Mouse (Mus musculus) left cerebral cortex, adult 9 months (tissue): Measurements from ENCODE around the gene Jade1.
A peak's percentile ranks its signal among the peaks of the same experiment; 100 is the strongest.

Experiments
- DNase-seq, 2 experiments: peaks; one replicate each; pipeline ENCODE4 v3.0.0; 2022; ENCODE audit warnings: low spot score in 2 of 2

Jade1 gene

DNA sequence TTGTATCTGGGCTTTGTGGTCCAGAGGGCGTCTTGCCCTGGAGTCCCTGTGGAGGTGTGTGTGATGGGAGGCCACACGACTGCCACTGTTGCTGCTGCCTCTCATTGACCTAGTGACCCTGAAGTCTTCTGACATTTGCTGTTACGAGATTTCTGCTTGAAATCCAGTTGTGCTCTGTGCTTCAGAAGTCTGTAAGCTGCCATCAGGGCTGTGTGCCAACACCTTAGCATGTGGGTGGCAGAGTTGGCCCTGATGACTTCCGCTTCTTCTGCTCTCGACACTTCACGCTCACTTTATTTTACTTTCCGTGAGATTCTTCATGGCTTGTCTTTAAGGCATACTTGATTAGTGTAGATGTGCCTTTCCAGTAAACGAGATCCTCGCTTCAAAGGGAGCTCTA lies 42.9 kb downstream of the Jade1 start:
- no peak for DNase-seq

DNA sequence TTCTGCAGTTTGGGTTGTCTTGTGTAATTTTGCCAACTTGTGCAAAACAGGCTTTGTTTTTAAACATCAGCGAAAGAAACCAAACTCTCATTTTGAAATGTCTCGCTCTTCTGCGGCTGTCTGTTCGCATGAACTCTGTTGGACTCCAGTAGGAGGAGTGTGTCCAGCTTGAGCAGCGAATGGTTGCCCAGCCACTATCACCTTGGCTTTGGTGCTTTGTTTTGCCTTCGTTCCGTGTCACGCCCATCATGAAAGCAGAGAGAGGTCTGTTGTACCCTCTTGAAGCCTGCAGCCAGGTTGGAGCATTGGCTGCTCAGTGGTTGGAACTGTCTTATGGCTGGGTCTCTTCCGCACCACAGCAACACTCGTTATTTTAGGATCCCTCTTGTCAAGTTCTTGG lies 43.7 kb downstream of the Jade1 start:
- DNase-seq, result no peak

DNA sequence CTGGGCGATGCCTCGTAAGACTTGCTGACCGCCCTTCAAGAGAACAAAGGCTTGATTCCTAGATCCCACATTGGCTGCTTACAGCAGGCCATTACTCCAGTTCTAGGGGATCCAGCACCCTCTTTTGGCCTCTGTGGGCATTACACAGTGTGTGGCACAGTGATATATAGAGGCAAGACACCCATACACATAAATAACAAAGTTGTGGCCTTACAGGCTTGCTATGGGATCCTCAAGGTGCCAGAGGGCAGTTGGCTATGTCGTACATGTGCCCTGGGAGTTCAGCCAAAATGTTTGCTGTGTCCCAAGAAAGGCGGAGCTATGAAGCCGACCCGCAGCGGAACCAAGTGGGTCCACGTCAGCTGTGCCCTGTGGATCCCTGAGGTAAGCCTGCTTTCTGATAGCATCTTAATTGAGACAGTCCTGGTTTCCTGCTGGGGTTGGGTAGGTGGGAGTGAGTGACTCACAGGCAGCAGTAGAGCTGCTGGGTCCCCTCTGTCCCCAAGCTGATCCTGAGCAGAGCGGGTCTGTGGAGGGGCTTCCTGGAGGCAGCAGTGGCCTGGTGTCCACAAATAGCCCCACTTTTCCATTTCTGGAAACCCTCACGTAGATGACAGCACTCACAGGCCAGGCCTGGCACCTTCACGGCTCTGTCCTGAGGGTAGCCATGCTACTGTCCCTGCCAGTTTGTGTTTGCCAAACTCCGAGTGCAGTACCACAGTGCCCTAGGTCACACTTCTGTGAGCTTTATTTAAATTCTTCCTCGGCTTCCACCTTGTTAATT lies 44.5 kb downstream of the Jade1 start:
- peak in 1 of 2 experiments; percentile 63 for DNase-seq

DNA sequence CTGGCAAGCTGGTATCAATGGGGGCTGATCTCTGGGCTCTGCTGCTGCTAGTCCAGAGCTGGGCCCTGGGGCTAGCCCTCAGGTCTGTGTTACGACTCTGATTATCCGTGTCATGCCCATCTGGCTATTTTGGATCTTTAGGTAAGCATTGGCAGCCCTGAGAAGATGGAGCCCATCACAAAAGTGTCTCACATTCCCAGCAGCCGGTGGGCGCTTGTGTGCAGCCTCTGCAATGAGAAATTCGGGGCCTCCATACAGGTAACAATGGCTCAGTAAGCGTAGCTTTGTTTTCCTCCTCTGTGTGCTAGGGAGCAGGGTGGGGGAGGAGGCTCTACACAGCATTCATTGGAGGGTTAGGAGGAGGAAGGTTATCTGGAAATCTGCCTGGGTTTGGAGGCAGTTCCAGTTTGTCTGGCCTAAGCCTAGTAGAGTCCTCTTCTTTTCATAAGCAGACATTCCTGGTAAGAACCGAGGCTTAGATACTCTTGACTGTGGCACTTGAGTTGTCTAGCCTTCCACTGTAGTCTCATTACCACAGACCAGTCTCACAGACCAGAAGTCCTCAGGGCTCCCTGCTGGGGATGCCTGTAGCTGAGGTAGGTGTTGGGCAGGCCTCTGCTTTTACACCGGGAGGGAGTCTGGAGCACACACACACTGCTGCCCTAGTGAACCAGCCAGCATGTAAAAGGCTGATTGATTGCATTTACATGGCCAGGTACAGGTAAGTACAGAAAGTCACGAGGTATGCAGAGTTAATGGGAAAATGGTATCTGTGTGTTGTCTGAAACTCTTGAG lies 45.9 kb downstream of the Jade1 start:
- no peak for DNase-seq

DNA sequence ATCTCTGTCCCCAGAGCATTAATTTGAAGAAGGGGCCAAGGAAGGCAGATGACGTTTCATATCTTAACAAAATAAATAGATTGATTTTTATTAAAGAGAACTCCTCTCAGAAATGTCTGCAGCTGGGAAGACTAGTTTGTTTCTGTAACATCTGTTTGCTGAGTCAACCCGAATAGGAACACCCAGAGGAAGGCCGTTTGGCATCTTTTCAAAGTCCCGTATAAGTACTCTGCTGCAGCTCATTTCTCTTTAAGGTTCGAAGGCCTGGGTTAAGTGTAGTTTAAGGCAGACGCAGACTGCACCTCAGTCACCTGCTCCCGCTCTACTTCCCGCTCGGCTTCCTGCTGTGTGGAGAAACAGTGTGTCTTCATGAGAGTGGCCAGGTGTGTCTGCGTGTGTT lies 47.4 kb downstream of the Jade1 start:
- no peak for DNase-seq

DNA sequence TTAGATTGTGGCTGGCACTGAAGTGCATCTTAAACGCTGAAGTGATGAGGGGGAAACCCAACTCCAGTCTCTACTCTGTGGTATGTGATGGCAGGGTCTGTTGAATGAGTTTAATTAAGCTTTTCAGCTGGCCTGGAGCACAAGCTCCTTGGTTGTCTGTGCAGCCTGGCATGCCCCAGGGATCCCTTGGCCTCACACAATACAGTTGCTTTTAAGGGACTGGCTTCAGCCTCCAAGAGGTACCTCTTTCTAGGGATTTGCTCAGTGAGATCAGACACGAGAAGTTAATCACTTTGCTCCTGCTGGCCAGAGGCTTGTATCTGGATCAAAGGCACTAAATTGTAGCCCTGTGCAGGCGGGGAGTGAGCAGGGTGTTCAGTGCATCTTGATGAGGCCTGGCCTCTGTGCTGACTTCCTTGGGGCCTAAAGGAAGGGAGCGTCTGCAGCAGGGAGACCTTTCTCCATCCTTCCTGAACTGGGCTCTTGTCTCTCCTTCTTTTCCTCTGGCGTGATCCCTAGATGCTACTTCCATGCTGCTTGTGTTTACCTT lies 48.0 kb downstream of the Jade1 start:
- DNase-seq, result no peak

DNA sequence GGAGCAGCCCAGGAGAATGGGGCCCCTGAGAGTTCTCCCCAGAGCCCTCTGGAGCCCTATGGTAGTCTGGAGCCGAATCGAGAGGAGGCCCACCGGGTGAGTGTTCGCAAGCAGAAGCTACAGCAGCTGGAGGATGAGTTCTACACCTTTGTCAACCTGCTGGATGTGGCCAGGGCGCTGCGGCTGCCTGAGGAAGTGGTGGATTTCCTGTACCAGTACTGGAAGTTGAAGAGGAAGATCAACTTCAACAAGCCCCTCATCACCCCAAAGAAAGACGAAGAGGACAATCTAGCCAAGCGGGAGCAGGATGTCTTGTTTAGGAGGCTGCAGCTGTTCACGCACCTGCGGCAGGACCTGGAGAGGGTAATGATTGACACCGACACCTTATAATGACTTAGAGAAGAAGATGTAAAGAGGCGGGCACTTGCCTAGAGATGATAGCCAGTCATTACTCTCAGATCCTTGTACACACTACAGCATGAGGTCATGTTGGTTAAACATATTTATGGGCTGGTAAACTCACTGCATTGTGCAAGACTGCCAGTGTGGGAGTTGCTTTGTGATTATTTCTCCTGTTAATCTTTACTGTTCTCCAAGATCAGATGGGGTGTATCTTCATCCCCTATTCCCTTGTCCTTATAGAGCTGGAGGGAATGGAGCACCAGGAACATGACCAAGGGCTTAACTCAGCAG lies 49.2 kb downstream of the Jade1 start:
- no peak for DNase-seq

DNA sequence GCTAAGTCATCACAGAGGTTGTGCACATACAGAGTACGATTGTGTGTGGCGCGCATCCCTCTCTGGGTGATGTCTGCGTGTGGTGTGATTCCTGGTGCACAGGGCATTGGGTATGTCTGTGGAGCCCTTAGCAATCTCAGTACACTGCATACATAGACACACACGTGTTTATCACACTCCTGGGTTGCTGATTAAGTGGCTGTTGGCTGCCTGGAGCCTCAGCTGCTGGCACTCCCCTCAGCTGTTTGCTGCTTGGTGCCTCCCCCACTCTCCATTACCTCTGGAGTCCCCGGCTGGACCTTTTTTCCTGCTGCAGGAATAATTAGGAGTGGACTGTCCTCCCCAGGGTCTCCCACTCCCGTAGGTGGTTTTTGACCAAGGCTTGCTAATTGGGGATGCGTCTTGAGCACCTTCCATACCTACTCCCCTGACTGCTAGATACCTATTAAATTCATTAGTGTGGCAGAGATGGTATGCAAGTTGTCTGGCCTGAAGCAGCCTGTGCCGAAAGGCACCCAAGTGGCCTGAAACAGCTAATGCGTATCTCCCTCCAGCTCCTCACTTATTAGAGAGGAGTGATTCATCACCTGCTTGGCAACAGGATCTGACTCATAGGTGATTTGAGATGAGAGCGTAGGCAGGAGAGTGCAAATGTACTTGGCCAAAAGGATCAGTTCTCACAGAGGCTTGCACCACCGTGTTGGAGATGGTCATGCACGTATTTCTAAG lies 50.2 kb downstream of the Jade1 start:
- DNase-seq, result peak in 1 of 2 experiments; percentile 66

DNA sequence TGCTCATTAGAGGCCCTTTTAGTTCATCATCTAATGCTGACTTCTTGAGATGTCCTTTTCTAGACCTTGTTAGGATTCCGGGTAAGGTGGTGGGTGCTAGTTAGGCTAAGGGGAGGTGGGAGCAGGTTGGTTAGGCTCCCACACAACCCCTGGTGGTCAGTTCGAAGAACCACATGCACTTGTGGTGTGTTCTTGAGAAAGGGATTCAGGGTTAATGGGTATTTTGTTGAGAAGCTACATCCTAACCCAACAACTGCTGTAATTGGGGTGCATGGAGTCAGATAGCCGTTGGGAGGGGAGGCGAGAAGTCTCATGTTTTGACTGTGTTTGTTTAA lies 50.8 kb downstream of the Jade1 start:
- DNase-seq, result no peak

DNA sequence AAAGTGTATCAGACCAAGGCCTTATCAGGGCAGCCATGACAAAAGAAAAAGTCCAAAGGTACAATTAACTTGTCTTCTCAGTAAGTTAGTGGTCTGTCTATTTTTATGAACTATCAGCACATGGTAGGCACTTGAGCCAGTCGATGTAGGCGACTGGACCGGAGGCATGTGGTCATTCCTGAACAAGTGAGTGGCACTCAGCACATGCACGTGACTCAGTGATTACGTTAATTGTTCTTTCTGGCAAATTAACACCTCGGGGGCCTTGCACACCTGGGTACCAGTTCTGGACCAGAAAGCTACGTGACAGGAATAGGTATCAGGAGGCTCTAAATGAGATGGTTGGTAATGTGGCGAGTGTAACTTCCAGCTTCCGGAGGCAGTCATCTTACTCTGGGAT lies 51.5 kb downstream of the Jade1 start:
- DNase-seq, result no peak

DNA sequence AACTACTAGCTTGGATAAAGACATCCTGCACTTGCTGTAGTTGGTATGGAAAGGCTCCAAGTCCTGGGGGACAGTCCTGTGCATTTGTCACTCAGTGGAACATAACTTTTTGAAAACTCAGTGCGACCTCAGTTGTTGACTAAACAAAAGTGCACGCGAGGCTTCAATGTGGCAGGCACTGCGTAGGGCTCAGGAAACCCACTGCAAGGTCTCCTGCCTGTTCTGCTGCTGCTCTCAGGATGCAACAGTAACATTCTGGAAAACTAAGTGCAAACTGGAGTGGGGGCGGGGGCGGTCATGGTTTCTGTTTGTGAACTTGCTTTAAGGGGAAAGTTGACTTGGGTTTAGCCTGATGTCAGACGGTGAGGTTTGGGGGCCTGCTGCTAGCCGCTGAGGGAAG lies 51.9 kb downstream of the Jade1 start:
- no peak for DNase-seq

DNA sequence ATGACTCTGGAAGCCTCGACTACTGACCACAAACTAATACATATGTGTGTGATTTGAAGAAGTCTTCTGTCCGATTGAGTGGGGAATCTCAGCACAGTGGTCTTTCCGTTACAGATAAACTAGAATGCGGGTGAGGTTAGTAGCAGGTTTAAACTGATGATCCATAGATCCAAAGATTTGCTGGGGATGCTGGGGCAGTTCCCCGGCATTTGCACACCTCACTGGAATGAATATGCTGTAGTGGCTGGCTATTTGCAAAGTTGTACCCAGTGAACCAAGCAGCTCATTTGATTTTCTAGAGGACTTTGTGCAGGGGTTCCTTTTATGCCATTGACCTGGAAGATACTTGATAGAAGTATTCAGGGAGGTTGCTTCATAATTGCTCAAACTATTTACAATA lies 53.5 kb downstream of the Jade1 start:
- no peak for DNase-seq

DNA sequence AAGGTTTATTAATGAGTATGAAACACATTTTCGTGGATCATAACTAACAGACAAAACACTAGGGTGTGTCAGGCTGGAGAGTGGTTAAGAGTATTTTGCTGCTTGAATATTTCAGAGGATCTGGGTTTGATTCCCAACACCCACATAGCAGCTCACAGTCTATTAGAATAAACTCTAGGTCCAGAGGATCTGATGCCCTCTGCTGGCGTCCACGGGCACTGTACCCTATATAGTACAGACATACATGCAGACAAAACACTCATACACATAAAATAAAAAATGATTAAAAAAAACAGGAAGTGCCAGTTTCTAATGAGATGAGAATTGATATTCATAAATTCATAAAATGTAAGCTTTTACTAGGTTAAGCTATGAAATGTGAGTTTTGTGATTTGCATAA lies 56.7 kb downstream of the Jade1 start:
- DNase-seq, result no peak

DNA sequence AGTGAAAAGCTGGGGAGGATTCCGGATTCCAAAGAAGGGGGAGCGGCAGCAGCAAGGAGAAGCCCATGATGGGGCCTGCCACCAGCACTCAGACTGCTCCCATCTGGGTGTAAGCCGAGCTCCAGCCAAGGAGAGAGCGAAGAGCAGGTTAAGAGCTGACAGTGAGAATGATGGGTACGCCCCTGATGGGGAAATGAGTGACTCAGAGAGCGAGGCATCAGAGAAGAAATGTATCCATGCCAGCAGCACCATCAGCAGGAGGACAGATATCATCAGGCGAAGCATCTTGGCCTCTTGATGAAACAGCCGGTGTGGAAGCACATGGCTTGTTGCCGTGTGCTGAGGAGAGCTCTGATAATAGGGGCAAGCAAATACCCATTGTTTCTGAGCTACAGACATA lies 58.2 kb downstream of the Jade1 start:
- DNase-seq, result no peak

DNA sequence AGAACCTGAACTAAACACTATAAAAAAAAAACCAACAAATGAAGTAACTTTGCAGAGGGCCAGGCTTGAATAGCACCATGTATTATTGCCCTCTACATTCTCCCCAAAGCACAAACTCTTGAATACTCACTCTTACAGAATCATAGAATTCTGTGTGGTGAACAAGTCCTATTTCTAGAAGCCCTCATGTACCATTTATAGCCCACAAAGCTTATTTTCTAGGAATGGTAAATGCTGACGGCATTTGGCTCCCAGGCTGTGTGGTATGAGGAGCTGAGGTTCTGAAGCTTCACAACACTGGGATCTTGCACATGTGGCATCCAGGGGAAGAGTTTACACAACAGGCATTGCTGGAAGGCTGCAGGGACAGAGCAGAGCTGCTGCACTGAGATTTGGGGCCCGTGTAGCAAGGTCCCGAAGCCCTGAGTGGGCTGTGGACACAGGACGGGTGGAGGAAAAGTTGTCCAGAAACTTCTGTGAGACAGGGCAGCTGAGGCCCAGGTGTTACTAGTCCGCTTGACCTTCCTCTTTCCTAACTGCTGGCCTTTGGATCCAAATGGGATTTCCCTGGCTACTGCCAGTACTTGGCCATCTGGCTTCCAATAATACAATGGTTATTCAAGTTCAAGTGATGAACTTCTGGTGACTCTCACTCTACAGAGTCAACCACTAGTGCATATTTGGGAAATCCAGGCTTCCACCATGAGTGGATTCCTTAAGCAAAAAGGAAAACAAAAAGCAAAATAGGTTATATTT lies 58.9 kb downstream of the Jade1 start:
- DNase-seq, result no peak

DNA sequence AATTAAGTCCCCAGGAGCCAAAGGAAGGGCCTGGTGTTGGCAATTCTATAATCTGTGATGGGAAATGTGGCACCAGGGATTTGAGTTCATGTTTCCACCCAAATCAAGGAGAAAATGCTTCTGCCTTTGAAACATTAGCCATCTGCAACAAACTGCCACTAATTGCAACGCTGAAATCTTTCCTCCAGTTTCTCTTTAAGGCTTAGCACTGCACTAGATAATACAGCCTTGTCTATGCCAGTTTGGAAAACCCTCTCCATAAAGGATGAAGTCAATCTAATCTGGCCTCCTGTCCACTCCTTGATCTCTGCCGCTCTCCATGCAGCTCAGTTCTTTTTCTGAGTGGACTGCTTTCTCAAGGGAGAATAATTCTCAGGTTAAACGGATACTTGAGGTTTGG lies 62.5 kb downstream of the Jade1 start:
- DNase-seq, result no peak

DNA sequence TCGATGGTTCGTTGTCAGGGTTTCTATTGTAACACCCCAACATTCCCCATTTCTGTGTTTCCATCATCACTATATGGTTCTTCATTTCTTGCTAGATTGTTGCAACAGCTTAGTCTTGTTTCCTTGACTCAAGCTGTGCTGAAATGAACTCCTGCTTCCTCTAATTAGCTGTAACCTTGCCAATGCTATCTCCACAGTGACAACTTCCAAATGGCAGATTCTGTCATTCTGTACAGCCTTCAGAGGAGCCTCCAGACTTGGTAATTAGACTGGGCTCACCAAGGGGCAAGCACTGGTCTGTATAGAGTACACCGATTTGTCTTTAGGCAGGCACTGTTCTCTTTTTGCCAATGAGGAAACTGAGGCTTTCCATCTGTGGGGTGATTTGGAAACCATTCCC lies 63.0 kb downstream of the Jade1 start:
- DNase-seq, result no peak

DNA sequence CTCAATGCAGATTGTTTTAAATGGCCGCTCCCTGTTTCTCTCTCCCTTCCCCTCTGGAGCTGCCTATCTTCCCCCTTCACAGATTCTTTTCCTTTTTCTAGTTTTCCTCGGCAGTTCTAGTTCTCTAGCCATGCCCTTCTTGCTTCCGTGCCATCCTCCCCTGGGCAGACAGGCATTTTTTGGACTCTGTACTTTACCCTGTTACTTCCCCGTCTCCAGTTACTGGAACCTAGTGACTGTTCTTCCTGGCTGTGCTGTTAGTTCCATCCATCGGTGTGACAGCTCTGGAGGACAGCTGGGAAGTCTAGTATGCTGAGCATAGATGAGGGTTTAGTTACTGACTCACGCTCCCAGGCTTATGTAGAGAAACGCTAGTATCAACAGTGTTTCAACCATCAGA lies 65.4 kb downstream of the Jade1 start:
- no peak for DNase-seq

DNA sequence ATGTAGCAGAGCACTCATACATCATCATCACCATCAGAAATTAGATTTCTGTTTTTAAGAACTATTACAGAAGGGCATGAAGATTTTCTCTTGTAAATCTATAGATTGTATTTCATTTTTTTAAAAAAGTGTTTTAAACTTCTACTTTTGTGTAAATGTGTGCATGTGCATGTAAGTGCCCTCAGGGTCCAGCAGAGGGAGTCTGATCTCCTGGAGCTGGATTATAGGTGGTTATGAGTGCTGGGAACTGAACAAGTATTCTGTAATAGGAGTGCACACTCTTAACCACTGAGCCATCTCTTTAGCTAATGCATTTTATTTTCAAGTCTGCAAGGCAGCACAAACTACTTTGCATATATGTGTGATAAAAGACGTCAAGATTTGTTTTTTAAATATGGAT lies 100.1 kb downstream of the Jade1 start:
- DNase-seq, result no peak
